Mouse (Mus musculus) WW6 (cell line): ENCODE measurements around the gene Ftsj1.

ENCODE experiments used
- DNase-seq: peaks from one replicate; pipeline ENCODE4 v3.0.0-alpha.2; 2013; ENCODE audit warnings: low read depth, low spot score

Gene Ftsj1

GRCm38 (mm10) chrX:8252334-8253285, at the start of gene Ftsj1:
TSS of gene Ftsj1 (minus strand) at chrX:8252406.
- peak; percentile 45 for DNase-seq

GRCm38 (mm10) chrX:8288621-8289020, 36.4 kb upstream of the Ftsj1 start:
- peak; percentile 3 for DNase-seq

GRCm38 (mm10) chrX:8274056-8274455, 21.9 kb upstream of the Ftsj1 start:
- no peak for DNase-seq

GRCm38 (mm10) chrX:8272000-8272399, 19.8 kb upstream of the Ftsj1 start:
- DNase-seq, result no peak

- no peak for DNase-seq
Measured at GRCm38 (mm10) chrX:8271083-8271820, 19.0 kb upstream of the Ftsj1 start, which contains the start of gene Slc38a5. TSS of gene Slc38a5 (plus strand) at chrX:8271133.

- DNase-seq, result no peak
Measured at GRCm38 (mm10) chrX:8264222-8264621, 12.0 kb upstream of the Ftsj1 start.

- DNase-seq, result no peak
Measured at GRCm38 (mm10) chrX:8263156-8263804, 11.1 kb upstream of the Ftsj1 start.

GRCm38 (mm10) chrX:8259478-8259877, 7.3 kb upstream of the Ftsj1 start:
- DNase-seq, result no peak

GRCm38 (mm10) chrX:8255807-8256206, 3.6 kb upstream of the Ftsj1 start:
- no peak for DNase-seq

GRCm38 (mm10) chrX:8253711-8254110, 1.5 kb upstream of the Ftsj1 start:
- no peak for DNase-seq

- DNase-seq, result no peak
Measured at GRCm38 (mm10) chrX:8251789-8252333, 345 bp downstream of the Ftsj1 start.

GRCm38 (mm10) chrX:8248542-8249120, 3.6 kb downstream of the Ftsj1 start:
- DNase-seq, result no peak

- DNase-seq, result no peak
Measured at GRCm38 (mm10) chrX:8247680-8248079, 4.5 kb downstream of the Ftsj1 start.

GRCm38 (mm10) chrX:8238804-8239395, 13.3 kb downstream of the Ftsj1 start:
- peak; percentile 45 for DNase-seq

- DNase-seq, result no peak
Measured at GRCm38 (mm10) chrX:8236704-8237103, 15.5 kb downstream of the Ftsj1 start.

GRCm38 (mm10) chrX:8233602-8234001, 18.6 kb downstream of the Ftsj1 start:
- DNase-seq, result no peak

GRCm38 (mm10) chrX:8230272-8230671, 21.9 kb downstream of the Ftsj1 start:
- DNase-seq, result no peak

- no peak for DNase-seq
Measured at GRCm38 (mm10) chrX:8223473-8223872, 28.7 kb downstream of the Ftsj1 start.

- no peak for DNase-seq
Measured at GRCm38 (mm10) chrX:8222678-8223421, 29.4 kb downstream of the Ftsj1 start.

- no peak for DNase-seq
Measured at GRCm38 (mm10) chrX:8222296-8222677, 29.9 kb downstream of the Ftsj1 start.
